Comparison of ENCODE assay signal across 8 mouse cellular contexts in genomic region chr10:3696727-3697348, GRCm38 (mm10). TPM values are rescaled to one million over a fixed set of nuclear protein-coding genes. Genes with fewer than 3 reads are reported as not detected.
A peak's percentile ranks its signal among the peaks of the same experiment; 100 is the strongest.
DNase-seq lines count a peak whose midpoint lies in the region; ATAC-seq lines count a peak whose summit lies in the region.

No protein-coding gene starts in this region.

- H3K4me2 ChIP-seq in limb, embryonic 12.5 days: no peak overlapping the region
- H3K4me2 ChIP-seq in embryonic facial prominence, embryonic 13.5 days: peak overlapping the region; percentile 41
- H3K4me2 ChIP-seq in lung, embryonic 15.5 days: peak overlapping the region; percentile 32
- H3K4me2 ChIP-seq in midbrain, embryonic 15.5 days: no peak overlapping the region

- H3K27me3 ChIP-seq in limb, embryonic 12.5 days: no peaks in the 10 kb centered on the region
- H3K27me3 ChIP-seq in limb, embryonic 10.5 days (ENCODE audit: low read depth, poor library complexity, severe bottlenecking): no peaks in the 10 kb centered on the region
- H3K27me3 ChIP-seq in embryonic facial prominence, embryonic 13.5 days: no peaks in the 10 kb centered on the region
- H3K27me3 ChIP-seq in lung, embryonic 15.5 days: no peaks in the 10 kb centered on the region
- H3K27me3 ChIP-seq in midbrain, embryonic 15.5 days (replicated peaks): no peaks in the 10 kb centered on the region

- peak overlapping the region; percentile 66 for H3K27ac ChIP-seq in limb, embryonic 12.5 days
- no peak overlapping the region for H3K27ac ChIP-seq in limb, embryonic 10.5 days
- H3K27ac ChIP-seq in embryonic facial prominence, embryonic 13.5 days: peak overlapping the region; percentile 66
- H3K27ac ChIP-seq in lung, embryonic 15.5 days: peak overlapping the region; percentile 64
- H3K27ac ChIP-seq in midbrain, embryonic 15.5 days: no peak overlapping the region

- no peaks in the 10 kb centered on the region for H3K36me3 ChIP-seq in limb, embryonic 12.5 days
- no peaks in the 10 kb centered on the region for H3K36me3 ChIP-seq in limb, embryonic 10.5 days
- no peaks in the 10 kb centered on the region for H3K36me3 ChIP-seq in embryonic facial prominence, embryonic 13.5 days
- no peaks in the 10 kb centered on the region for H3K36me3 ChIP-seq in lung, embryonic 15.5 days
- H3K36me3 ChIP-seq in midbrain, embryonic 15.5 days (replicated peaks): no peaks in the 10 kb centered on the region

- DNase-seq in limb, embryonic 10.5 days (ENCODE audit: low spot score): no peak
- peak; percentile 84 to 89 for DNase-seq in heart, adult 9 months (ENCODE audit: low spot score in 2 of 2)
- peak; percentile 41 for DNase-seq in kidney, postnatal 10 days

- ATAC-seq in limb, embryonic 12.5 days (ENCODE audit: insufficient number of reproducible peaks, insufficient read depth, low FRiP score, low TSS enrichment, low read depth): no peak
- ATAC-seq in embryonic facial prominence, embryonic 13.5 days (ENCODE audit: insufficient number of reproducible peaks, insufficient read depth, low FRiP score, low TSS enrichment, low read depth): peak; percentile 70
- ATAC-seq in lung, embryonic 15.5 days (ENCODE audit: borderline replicate concordance, extremely low read depth, low FRiP score, low TSS enrichment): peak; percentile 48; the same call in 1 of the 2 replicates
- no peak for ATAC-seq in erythroblast, adult 5-6 weeks (replicated peaks; ENCODE audit: low FRiP score, poor library complexity, severe bottlenecking)
- no peak for ATAC-seq in midbrain, embryonic 15.5 days (replicated peaks)

- WGBS in limb, embryonic 12.5 days: 62% methylated on average over 8 of the region's 8 CpGs
- 70% methylated on average over 8 of the region's 8 CpGs for WGBS in limb, embryonic 10.5 days
- WGBS in embryonic facial prominence, embryonic 13.5 days: 29% methylated on average over 8 of the region's 8 CpGs
- 28% methylated on average over 8 of the region's 8 CpGs for WGBS in lung, embryonic 15.5 days
- 71% methylated on average over 8 of the region's 8 CpGs for WGBS in midbrain, embryonic 15.5 days

- no peaks in the 10 kb centered on the region for H3K9me3 ChIP-seq in limb, embryonic 12.5 days
- no peaks in the 10 kb centered on the region for H3K9me3 ChIP-seq in limb, embryonic 10.5 days (replicated peaks)
- no peaks in the 10 kb centered on the region for H3K9me3 ChIP-seq in embryonic facial prominence, embryonic 13.5 days
- H3K9me3 ChIP-seq in lung, embryonic 15.5 days: no peaks in the 10 kb centered on the region
- no peaks in the 10 kb centered on the region for H3K9me3 ChIP-seq in midbrain, embryonic 15.5 days

- peaks cover 21% of the 10 kb centered on the region for H3K4me1 ChIP-seq in limb, embryonic 12.5 days (replicated peaks)
- H3K4me1 ChIP-seq in limb, embryonic 10.5 days: peaks cover 21% of the 10 kb centered on the region
- H3K4me1 ChIP-seq in embryonic facial prominence, embryonic 13.5 days: peaks cover 46% of the 10 kb centered on the region
- peaks cover 35% of the 10 kb centered on the region for H3K4me1 ChIP-seq in lung, embryonic 15.5 days
- H3K4me1 ChIP-seq in midbrain, embryonic 15.5 days: peaks cover 4% of the 10 kb centered on the region

- H3K9ac ChIP-seq in limb, embryonic 12.5 days (replicated peaks): no peak overlapping the region
- H3K9ac ChIP-seq in embryonic facial prominence, embryonic 13.5 days: no peak overlapping the region
- no peak overlapping the region for H3K9ac ChIP-seq in lung, embryonic 15.5 days
- H3K9ac ChIP-seq in midbrain, embryonic 15.5 days: no peak overlapping the region

- no peak overlapping the region for H3K4me3 ChIP-seq in limb, embryonic 12.5 days (replicated peaks)
- H3K4me3 ChIP-seq in limb, embryonic 10.5 days: no peak overlapping the region
- H3K4me3 ChIP-seq in embryonic facial prominence, embryonic 13.5 days: 0 out of 2 replicates have a peak overlapping the region, but pooled peaks have one; percentile 6
- no peak overlapping the region for H3K4me3 ChIP-seq in lung, embryonic 15.5 days
- no peak overlapping the region for H3K4me3 ChIP-seq in midbrain, embryonic 15.5 days

RNA-seq across cellular contexts. Expression of gene Plekhg1, which starts 43.3 kb away (rescaled TPM):
- polyA plus RNA-seq in limb, embryonic 12.5 days (2016; fragmentation: Nextera tagmentation; extraction: Ambion mirVana): 16.1 and 18.6 TPM in 2 replicates
- 4.7 and 9.8 TPM in 2 replicates for polyA plus RNA-seq in limb, embryonic 10.5 days (2016; fragmentation: Nextera tagmentation; extraction: Ambion mirVana)
- 18.4 and 21.8 TPM in 2 replicates for polyA plus RNA-seq in embryonic facial prominence, embryonic 13.5 days (2015; fragmentation: Nextera tagmentation; extraction: Ambion mirVana)
- polyA plus RNA-seq in lung, embryonic 15.5 days (2015; fragmentation: Nextera tagmentation; extraction: Ambion mirVana): 9.4 and 9.9 TPM in 2 replicates
- 2.5 and 2.7 TPM in 2 replicates for total RNA-seq in erythroblast, adult 5-6 weeks (2015; ENCODE audit: low replicate concordance)
- total RNA-seq in erythroblast, adult 5-6 weeks (2017; ENCODE audit: low replicate concordance): 0.42 and 2.0 TPM in 2 replicates
- polyA plus RNA-seq in midbrain, embryonic 15.5 days (2015; fragmentation: Nextera tagmentation; extraction: Ambion mirVana): 8.0 and 8.6 TPM in 2 replicates

Comparison
In these comparisons a context has a peak if more than half of its experiments do, and no peak if none do; other contexts are left out.
1. H3K27ac ChIP-seq: peak in limb, embryonic 12.5 days (single experiment), embryonic facial prominence, embryonic 13.5 days (single experiment) and lung, embryonic 15.5 days (single experiment); none in limb, embryonic 10.5 days (single experiment) and midbrain, embryonic 15.5 days (single experiment).
2. ATAC-seq: peak in embryonic facial prominence, embryonic 13.5 days (single experiment) and lung, embryonic 15.5 days (single experiment); none in limb, embryonic 12.5 days (single experiment), erythroblast, adult 5-6 weeks (single experiment) and midbrain, embryonic 15.5 days (single experiment).
3. H3K4me2 ChIP-seq: peak in embryonic facial prominence, embryonic 13.5 days (single experiment) and lung, embryonic 15.5 days (single experiment); none in limb, embryonic 12.5 days (single experiment) and midbrain, embryonic 15.5 days (single experiment).